Mouse (Mus musculus): ENCODE data around the gene Tmem91.

Gene Tmem91

DNA sequence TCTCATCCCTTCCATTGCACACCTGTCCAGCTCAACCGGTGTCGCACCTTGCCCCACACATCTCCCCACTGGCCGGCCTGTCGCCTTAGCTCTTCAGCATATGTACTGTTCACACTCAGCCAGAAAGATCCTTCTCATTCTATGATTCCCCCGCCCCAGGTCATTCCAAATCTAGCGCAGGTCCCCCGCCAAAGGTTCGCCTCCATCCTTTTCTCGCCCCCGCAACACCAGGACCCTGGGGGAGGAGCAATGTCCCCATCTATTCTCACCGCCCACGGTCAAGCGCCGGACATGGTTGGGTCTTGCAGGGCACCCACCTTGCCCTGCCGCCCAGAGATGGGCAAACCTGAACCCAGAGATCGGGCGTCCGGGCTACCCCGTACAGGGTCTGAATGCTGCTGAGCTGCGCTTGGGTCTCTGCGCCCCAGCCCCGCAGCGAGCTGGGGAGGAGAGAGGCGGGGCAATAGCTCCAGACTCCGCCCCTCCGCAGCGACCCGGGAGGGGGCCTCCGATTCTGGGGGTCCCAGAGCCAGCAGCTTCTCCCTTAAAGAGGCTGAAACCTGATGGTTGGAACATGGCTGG, at the start of gene Tmem91:
Gene Tmem91, minus strand, starts transcription at position 448 of the 582 bp plus-strand sequence.
- in situ Hi-C loops (cut with MboI; ENCODE audit: unreplicated experiment in 2 of 2): no loop called here

DNA sequence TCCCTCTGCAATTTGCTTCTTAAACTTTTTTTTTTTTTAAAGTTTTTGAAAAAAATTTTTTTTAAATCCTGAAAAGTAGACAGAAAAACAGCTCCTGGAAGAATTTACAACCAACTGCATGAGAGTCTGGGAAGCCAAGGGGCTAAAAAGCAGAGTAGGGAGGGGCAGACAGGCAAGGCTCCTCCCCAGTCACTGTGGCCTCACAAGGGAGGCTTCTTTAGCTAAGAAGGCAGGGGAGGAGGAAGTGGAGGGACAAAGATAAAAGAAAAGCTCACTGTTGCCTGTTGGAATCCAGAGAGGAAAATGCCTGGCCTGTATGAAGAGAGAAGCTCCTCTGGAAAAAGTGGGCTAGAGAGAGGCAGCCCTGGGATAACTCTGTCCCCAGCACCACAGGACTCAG, 46.8 kb upstream of the Tmem91 start:
- in situ Hi-C loops (cut with MboI; ENCODE audit: unreplicated experiment in 2 of 2): loop anchor here (25.0 kb wide), 3 partner anchors 234 to 1159 kb away; partner anchors contain the start of genes Cd79a (in 1 of the 2), Ceacam1 (in 1 of the 2) and Rps19 (in 1 of the 2)

DNA sequence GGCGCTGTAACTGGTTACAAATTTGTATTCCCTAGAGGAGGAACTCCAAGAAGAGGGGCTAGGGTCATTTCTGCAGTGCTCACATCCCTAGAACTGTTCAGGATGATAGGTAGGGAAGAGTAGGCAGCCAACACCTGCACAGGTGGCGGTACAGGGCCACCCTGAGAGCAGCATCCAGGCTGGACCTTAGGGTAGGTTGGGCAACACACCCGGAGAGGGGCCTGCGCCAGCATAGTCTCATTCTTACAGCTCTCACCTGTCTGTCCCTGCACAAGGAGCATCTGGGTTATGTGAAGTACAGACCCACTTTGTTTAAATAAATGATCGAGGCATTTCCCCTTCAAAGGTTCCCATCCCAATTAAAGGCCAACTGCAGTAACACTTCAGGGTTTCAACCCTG, 45.8 kb upstream of the Tmem91 start:
- in situ Hi-C loops (cut with MboI; ENCODE audit: unreplicated experiment in 2 of 2): loop anchor here (25.0 kb wide), 3 partner anchors 233 to 1158 kb away; partner anchors contain the start of genes Cd79a (in 1 of the 2), Ceacam1 (in 1 of the 2) and Rps19 (in 1 of the 2)

DNA sequence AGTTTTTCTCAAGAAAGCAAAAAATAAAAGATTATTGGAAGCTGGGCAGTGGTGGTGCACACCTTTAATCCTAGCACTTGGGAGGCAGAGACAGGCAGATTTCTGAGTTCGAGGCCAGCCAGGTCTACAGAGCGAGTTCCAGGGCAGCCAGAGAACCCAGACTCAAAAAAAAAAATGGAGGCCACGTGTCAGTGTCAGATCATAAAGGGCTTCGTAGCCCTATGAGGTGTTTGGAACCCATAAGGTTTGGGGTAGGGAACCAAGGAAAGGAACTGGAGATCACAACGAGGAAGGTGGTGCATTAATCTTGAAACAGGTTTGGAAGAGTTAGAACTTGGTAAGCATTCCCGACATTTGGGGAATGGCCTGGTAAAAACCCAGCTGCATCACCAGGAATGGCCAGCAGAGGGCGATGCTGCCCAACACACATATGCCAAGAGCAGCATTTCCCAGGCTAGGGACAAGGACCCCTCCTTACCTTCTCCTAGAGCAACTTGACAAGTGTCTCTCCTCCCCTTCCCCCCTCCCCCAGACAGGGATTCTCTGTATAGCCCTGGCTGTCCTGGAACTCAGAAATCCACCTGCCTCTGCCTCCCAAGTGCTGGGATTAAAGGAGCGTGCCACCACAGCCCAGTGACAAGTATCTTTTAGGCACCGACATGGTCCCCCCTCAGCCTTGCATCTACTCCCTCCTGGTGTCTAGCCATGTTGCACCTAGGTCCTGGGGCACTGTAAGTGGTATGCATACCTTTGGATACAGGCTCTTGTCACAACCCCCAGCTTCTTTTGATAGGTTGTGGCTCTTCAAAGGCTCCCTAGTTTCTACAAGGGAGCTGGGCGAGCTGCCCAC, 45.0 kb upstream of the Tmem91 start:
- in situ Hi-C loops (cut with MboI; ENCODE audit: unreplicated experiment in 2 of 2): loop anchor here (5.0 to 25.0 kb wide), 5 partner anchors 38 to 1158 kb away; partner anchors contain the start of genes B3gnt8 (in 1 of the 2), B9d2 (in 1 of the 2), Cd79a (in 1 of the 2) and Ceacam1 (in 1 of the 2)

DNA sequence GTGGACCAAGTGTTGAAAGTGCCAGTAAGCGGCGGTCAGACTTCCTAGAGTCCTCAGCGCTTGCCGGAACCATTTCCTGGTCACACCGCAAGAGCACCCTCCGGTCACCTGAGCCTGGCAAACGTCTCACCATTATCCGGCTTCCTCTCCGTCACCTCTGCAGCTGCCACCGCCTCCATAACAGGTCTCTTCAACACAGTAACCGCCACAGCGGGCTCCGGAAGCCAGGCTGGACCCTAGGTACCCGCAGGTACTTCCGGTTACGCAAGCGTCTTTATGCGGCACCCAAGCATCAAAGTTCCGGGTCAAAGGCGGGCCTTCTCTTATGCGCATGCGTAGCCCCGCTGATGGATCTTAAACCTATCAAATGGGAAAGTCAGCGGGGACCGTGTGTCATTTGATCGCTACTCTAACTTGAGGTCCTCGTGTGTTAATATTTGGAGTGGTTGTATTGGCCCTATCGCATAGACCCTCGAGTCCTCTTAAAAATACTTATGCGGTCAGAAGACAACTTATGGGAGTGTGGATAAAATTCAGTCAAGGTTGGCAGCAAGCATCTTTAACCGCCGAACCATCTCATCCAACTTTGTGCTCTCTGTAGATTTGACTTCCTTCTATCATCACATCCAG, 43.9 kb upstream of the Tmem91 start, which contains the start of gene Ccdc97:
Gene Ccdc97, minus strand, starts transcription at position 301 of the 630 bp plus-strand sequence.
- in situ Hi-C loops (cut with MboI; ENCODE audit: unreplicated experiment in 2 of 2): loop anchor here (5.0 to 25.0 kb wide), 5 partner anchors 37 to 1157 kb away; partner anchors contain the start of genes B3gnt8 (in 1 of the 2), B9d2 (in 1 of the 2), Cd79a (in 1 of the 2) and Ceacam1 (in 1 of the 2)

DNA sequence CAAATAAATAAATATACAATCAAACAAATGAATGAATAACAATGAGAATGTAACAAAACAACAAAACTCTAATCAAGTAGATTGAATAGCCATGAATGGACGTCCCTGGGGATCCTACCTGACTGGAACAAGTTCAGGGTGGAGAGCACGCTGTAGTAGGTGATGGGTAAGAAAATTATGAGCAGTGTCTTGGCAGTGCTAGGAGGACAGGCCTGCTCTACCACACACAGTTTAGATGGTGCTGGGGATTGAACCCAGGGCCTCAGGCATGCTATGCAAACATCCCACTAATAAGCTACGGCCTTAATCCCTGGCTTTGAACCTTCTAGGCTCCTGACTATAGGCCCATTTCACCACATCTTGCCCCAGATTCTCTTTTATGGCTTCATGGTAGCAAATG, 42.5 kb upstream of the Tmem91 start:
- in situ Hi-C loops (cut with MboI; ENCODE audit: unreplicated experiment in 2 of 2): loop anchor here (5.0 to 25.0 kb wide), 5 partner anchors 35 to 1155 kb away; partner anchors contain the start of genes B3gnt8 (in 1 of the 2), B9d2 (in 1 of the 2), Cd79a (in 1 of the 2) and Ceacam1 (in 1 of the 2)

DNA sequence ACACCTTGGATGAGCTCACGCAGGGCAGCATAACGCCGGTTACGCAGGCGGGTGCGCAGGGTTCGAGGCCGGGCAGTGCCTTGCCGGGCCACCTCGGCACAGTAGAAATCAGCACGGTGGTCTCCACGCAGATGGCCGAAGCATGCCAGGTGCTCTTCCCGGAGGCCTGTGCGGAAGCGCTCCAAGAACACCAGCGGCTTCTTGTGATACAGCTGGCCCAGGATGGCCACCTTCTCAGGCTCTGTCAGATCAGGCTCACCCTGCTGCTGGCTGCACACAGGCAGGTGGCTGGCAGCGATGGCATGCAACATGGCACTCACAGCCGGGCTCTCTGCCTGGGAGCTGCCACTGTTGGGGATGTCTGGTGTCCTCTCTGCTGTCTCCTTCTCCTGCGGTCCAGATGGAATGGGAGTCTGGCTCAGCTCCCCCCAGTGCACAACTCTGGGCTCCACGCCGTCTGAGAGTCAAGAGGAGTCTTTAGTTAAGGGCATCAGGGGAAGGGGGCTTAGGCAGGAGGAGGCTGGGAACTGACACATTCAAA, 40.8 kb upstream of the Tmem91 start:
- in situ Hi-C loops (cut with MboI; ENCODE audit: unreplicated experiment in 2 of 2): loop anchor here (5.0 to 25.0 kb wide), 5 partner anchors 34 to 1154 kb away; partner anchors contain the start of genes B3gnt8 (in 1 of the 2), B9d2 (in 1 of the 2), Cd79a (in 1 of the 2) and Ceacam1 (in 1 of the 2)

DNA sequence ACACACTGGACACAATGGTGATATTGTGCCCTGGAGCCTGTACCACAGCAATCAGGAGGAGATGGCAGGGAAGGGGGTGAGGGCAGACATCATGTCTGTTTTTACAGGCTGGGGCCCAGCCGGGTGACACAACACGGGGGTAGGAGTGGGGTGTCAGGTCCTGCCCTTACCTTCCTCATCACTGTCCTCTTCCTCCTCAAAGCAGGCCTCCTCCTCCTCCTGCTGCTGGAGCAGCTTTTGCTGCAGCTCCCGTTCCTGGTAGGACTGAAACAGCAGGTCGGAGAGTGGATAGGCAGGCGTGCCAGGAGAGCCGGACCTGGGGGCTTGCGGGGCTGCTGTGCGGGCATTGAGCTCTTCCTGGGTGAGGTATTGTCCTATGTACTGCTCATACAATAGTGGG, 39.6 kb upstream of the Tmem91 start:
- in situ Hi-C loops (cut with MboI; ENCODE audit: unreplicated experiment in 2 of 2): loop anchor here (5.0 to 25.0 kb wide), 5 partner anchors 38 to 1152 kb away; partner anchors contain the start of genes B3gnt8 (in 1 of the 2), Cd79a (in 1 of the 2), Ceacam1 (in 1 of the 2) and Hnrnpul1 (in 1 of the 2)

DNA sequence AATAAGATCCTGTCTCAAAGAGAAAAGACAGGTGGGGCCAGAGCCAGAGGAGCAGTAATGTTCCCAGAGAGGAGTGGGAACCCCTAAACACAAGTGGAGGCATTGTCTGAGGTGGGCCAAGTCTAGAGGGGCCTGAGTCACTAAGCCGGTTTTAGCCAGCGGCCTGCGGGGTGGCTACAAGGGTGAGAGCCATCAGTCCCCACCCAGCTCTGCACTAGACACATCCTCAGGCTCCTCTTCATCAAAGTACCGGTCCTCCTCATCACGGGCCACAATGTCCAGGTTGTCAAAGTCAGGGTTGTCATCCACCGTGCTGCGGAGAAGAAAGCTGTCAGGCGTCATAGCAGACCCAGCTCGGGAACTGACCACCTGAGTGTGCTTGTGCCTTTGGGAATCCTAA, 37.8 kb upstream of the Tmem91 start:
- in situ Hi-C loops (cut with MboI; ENCODE audit: unreplicated experiment in 2 of 2): loop anchor here (5.0 to 25.0 kb wide), 5 partner anchors 40 to 1150 kb away; partner anchors contain the start of genes B3gnt8 (in 1 of the 2), Cd79a (in 1 of the 2), Ceacam1 (in 1 of the 2) and Hnrnpul1 (in 1 of the 2)

DNA sequence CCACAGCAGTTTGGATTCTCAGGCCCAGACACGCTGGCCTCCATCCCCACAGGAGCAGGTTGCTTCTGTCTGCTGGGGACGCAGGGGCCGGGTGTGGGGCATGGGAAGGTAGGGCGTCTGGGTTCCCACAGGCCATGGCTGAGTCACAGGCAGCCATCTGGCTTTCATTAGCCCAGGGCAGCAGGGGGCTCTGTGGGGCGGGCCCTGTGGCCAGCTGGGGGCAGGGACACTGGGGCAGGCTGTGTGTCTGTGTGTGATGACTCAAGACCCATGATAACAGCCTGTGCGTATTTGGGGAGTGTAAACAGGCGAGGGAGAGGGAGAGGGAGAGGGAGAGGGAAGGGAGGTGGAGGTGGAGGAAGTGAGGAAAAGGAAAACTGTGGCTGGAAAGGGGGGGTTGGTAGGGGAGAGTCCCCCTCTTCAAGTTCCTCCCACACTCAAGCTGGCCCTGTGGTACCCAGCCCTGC, 36.8 kb upstream of the Tmem91 start:
- in situ Hi-C loops (cut with MboI; ENCODE audit: unreplicated experiment in 2 of 2): loop anchor here (5.0 to 25.0 kb wide), 5 partner anchors 41 to 1149 kb away; partner anchors contain the start of genes B3gnt8 (in 1 of the 2), Cd79a (in 1 of the 2), Ceacam1 (in 1 of the 2) and Hnrnpul1 (in 1 of the 2)

DNA sequence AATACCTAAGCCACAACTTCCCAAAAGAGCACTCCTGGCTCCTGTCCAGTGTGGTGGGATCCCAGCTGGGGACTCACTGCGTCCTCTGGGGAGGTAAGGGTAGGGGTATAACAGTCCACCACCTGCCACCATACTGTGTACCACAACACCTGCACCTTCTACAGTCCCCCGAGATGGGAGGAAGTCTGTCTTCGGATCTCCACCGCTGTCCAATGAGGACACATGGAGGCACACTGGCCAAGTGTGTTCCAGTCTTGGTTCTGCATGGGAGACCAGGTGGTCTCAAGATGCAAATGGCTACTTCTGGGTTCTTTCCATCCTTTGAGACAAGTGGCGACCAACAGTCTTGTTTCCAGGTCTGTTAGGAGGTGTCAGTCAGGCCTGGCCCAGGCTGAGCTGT, 36.2 kb upstream of the Tmem91 start:
- in situ Hi-C loops (cut with MboI; ENCODE audit: unreplicated experiment in 2 of 2): loop anchor here (5.0 to 25.0 kb wide), 5 partner anchors 41 to 1149 kb away; partner anchors contain the start of genes B3gnt8 (in 1 of the 2), Cd79a (in 1 of the 2), Ceacam1 (in 1 of the 2) and Hnrnpul1 (in 1 of the 2)

DNA sequence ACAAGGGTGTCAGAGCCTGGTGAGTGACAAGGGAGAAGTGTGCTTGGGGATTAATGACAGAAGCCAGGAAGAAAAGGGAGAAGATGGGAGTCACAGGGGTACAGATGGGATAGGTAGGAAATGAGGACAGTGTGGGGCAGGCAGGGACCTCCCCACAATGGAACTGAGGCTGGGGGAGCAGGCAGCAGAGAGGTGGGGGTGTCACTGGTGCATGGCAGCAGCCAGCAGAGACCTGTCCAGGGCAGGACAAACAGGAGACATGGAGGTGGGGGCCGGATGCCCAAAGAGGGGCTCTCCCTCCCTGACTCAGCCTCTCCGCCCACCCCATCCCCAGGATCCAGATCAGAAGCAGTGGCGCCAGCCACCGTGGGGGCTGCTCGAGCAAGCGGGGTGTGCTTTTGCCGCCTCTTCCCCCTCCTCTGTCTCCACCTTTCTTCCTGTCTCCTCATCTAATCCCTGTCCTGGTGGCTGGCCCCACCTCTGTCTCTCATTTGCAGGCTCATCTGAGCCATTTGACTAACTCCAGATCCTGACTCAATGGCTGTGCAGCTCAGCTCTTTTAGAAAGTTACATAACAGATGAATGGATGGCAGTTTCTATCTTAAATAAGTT, 35.7 kb upstream of the Tmem91 start:
- in situ Hi-C loops (cut with MboI; ENCODE audit: unreplicated experiment in 2 of 2): loop anchor here (5.0 to 25.0 kb wide), 5 partner anchors 42 to 1148 kb away; partner anchors contain the start of genes B3gnt8 (in 1 of the 2), Cd79a (in 1 of the 2), Ceacam1 (in 1 of the 2) and Hnrnpul1 (in 1 of the 2)

DNA sequence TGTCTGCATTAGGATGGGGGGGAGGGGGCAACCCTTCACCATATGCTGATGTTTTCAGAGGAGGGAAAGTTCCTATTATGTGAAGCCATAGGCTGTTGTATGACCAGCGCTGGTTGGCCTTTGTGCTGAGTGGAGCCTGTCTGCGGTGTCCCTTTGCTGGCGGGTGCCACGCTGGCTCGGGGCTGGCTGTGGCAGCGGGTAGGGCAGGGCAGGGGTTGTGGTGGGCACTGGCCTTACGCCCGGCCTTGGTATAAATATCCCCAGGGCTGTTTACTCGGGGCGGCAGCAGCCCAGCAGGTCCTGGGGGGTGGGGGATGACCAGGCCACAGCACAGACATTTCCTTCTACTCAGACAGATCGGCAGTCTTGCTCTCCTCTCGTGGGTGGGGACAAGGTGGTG, 35.0 kb upstream of the Tmem91 start:
- in situ Hi-C loops (cut with MboI; ENCODE audit: unreplicated experiment in 2 of 2): loop anchor here (5.0 to 25.0 kb wide), 5 partner anchors 42 to 1148 kb away; partner anchors contain the start of genes B3gnt8 (in 1 of the 2), Cd79a (in 1 of the 2), Ceacam1 (in 1 of the 2) and Hnrnpul1 (in 1 of the 2)

DNA sequence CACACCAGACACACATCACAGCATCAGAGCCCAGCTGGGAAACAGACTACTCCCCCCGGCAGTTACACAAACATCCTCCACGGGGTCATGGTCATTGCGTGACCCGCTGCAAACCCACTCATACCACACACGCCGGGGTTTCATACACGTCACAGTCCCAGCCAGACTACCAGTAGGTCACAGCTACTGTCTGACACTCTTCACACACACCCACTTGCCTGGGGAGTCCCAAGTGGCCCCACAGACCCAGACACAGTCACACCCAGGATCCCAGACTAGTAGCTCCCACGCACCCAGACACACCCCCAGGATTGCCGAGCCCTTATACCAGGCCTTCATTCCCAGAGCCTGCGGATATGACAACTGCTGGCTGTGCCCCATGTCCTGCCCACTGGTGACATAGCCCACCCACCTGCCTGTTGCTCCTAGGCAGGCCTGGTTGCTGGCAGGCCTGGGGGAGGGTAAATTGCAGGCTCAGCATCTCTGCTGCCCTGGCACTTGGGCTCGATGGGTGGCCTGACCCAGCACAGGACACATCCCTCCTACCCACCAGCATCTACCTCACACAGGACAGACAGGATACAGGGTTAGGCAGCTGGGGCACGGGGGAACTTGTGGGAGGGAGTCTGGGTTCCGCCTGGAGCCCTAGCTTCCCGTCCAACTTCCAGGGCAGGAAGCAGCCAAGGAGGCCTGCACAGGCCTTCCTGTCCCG, 32.8 kb upstream of the Tmem91 start:
- in situ Hi-C loops (cut with MboI; ENCODE audit: unreplicated experiment in 2 of 2): loop anchor here (25.0 kb wide), 3 partner anchors 220 to 1145 kb away; partner anchors contain the start of genes Cd79a (in 1 of the 2), Ceacam1 (in 1 of the 2) and Rps19 (in 1 of the 2)

DNA sequence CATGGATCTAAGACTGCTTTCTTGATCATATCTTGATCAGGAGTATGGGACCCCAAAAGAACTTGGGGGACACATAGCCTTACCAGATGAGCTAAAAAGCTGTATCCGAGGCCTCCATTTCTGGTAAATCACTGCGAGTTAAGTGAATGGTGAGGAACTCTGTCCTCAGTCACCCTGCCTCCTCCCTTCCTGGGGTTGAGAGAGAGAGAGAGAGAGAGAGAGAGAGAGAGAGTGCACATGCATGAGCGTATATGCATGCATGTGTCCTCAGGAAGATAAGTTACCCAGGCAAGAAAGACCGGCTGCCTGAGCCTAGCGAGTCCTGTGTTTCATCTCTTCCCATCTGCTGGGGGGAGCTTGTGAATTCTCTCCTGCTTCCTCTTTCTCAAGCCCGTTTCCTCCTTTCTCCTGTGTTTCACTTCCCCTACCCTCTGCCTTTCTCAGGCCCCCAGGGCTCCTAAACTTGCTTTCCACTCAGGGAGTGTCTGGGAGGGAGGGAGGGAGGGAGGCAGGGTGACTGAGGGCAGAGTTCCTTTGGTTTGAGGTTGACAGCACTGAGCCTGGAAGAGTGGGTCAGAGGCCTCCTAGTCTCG, 31.7 kb upstream of the Tmem91 start:
- in situ Hi-C loops (cut with MboI; ENCODE audit: unreplicated experiment in 2 of 2): loop anchor here (25.0 kb wide), 3 partner anchors 219 to 1144 kb away; partner anchors contain the start of genes Cd79a (in 1 of the 2), Ceacam1 (in 1 of the 2) and Rps19 (in 1 of the 2)

DNA sequence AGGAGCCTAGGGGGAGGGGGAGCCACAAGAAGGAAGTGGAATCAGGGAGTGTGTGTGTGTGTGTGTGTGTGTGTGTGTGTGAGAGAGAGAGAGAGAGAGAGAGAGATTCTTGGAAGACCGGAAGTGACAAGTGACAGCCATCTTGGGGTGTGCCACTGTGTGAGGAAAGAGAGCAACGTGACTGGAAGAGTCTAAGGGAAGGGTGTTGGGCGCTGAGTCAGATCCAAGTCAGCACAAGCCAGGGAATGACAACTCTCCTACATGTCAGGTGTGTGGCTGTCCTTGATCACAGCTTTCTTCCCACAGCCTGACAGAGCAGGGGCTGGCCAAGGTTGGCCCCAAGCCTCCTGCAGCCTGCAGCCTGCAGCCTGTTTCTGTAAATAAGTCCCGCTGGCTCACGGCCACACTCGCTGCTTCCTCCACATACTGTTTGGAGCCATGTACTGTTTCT, 30.9 kb upstream of the Tmem91 start:
- in situ Hi-C loops (cut with MboI; ENCODE audit: unreplicated experiment in 2 of 2): loop anchor here (25.0 kb wide), 3 partner anchors 219 to 1144 kb away; partner anchors contain the start of genes Cd79a (in 1 of the 2), Ceacam1 (in 1 of the 2) and Rps19 (in 1 of the 2)

Measured in v-Abl transformed pro-B cells (cell line).